Mouse (Mus musculus): ENCODE data around the gene Olfr457. TPM values are rescaled to one million over a fixed set of nuclear protein-coding genes. Genes with fewer than 3 reads are reported as not detected.
"Not testable (repeated sequence)": the region's sequence is repeated elsewhere in the genome, so short reads cannot be mapped to it uniquely, and the experiment has no call there.

The Olfr457 gene
- not detected for total RNA-seq (2021)

GRCm38 (mm10) chr6:42476235-42476634, at the start of gene Olfr457:
Olfr457 (minus strand) TSS chr6:42476335.
- intact Hi-C loops (cut with DNase I) = no loop called here

DNA sequence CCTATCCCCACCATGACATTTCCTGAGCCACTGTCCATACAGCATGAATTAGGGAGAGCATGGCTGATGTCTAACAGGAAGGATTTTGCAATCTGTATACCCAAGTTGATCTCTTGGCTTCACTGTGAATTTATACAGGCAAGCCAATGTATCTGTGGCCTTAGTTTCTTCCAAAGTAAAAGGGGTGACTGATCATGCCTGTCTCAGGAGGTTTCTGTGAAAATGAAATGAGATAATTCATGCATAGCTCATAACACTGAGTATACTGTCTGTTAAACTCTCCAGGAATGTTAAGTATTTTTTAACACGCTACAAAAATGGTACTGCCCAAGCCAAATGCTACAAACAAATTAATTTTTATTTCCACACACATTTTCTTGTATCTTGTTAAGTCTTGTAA, 37.3 kb upstream of the Olfr457 start:
- DNase-seq (ENCODE audit: low spot score in 2 of 2) = no peak
- intact Hi-C loops (cut with DNase I) = no loop called here

More at GRCm38 (mm10) chr6:42476235-42476634, at the start of gene Olfr457:
- DNase-seq (ENCODE audit: low spot score in 2 of 2) = no peak

DNA sequence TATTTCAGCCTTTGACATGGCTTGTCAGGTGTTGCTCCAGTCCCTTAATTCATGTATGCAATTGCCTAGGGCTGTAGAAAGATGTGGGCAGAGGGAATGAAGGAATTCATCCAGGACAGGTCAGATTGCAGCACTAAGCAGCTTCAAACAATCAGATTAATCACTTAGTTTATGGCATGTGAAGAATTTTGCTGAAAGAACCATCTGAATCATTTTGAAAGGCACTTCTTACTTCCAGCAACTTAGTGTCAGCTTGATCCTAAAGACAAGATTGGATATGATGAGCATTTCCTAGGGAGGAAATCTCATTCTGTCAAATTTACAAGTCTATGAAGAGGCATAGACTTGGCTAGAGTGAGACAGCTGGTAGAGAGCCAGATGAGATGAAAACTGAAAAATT, 33.2 kb upstream of the Olfr457 start:
- intact Hi-C loops (cut with DNase I) = no loop called here
- no peak for DNase-seq (ENCODE audit: low spot score in 2 of 2)

DNA sequence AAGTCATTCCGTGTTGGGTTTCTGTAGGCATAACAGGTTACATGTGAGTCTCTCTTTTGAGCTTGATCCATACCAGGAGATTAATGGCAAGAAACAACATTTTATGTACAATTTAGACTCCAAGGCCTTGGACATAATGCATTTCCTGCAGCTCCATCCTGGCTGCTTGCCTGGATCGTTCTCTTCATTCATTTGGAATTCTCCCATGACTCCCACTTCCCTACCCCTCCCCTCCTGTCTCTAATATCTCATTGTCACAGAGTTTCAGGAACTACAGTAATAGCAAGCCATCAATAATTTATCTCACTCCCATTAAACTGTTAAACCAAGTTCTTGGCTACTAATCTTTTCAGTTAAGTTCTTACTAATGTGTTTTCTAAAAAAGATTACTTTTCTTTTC, 27.3 kb upstream of the Olfr457 start:
- DNase-seq (ENCODE audit: low spot score in 2 of 2) = no peak
- intact Hi-C loops (cut with DNase I) = no loop called here

GRCm38 (mm10) chr6:42489731-42490130, 13.6 kb upstream of the Olfr457 start:
- intact Hi-C loops (cut with DNase I) = no loop called here
- DNase-seq (ENCODE audit: low spot score in 2 of 2) = no peak

DNA sequence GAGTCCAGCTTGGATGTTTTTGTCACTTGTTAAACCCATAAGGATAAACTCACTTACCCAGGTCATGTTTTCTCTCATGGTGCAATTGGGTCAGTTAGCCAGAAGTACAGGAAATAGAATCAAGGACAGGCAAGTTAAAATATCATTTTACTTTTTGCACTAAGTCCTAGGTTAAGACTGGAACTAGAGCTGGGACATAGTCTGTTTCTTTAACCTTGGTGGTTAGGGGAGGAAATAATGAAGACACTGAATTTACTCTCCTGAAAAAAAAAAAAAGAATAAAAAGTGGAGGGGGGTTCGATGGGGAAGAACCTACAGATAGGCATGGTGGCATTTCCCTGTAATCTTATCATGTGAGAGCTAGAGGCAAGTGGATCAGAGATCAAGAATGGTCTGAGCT, 11.0 kb upstream of the Olfr457 start, which contains the start of gene Olfr456:
Gene Olfr456 (minus strand): TSS at position 101 of the 400 bp plus-strand sequence.
- no peak for DNase-seq (ENCODE audit: low spot score in 2 of 2)
- intact Hi-C loops (cut with DNase I) = no loop called here

- intact Hi-C loops (cut with DNase I) = no loop called here
- DNase-seq (ENCODE audit: low spot score in 2 of 2) = no peak
These were observed 8.5 kb upstream of the Olfr457 start for GRCm38 (mm10) chr6:42484633-42485032.

DNA sequence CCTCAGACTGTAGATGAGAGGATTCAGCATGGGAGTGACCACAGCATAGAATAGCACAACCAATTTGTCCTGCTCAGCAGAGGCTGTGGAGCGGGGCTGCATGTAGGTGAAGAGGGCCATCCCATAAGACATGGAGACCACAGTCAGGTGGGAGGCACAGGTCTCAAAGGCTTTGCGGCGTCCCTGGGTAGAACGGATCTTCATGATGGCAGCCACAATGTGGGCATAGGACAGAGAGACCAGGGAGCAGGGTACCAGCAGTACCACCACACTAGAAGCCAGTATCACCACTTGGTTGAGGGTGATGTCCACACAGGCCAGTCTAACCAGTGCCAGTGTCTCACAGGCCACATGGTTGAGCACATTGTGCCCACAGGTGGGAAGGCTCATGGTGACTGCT, 4.8 kb downstream of the Olfr457 start:
- intact Hi-C loops (cut with DNase I) = not testable (repeated sequence)

DNA sequence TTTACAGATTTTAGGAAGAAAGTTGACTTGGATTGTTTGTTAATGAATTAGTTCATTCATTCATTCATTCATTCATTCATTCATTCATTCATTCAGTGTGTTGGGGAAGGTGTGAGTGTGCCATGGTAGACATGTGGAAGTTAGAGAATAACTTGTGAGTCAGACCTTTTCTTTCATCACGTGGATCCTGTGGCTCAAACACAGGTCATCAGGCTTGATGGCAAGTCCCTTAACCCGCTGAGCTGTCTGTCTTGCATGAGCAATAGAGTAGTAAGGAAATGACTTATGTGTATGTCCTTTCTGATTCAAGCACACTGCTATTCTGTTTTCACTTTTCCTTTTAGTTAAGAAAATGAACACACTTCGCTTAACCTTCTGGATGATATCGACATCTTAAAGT, 5.6 kb downstream of the Olfr457 start:
- DNase-seq (ENCODE audit: low spot score in 2 of 2) = no peak

More for the DNA sequence above, 4.8 kb downstream of the Olfr457 start:
- DNase-seq (ENCODE audit: low spot score in 2 of 2) = not testable (repeated sequence)

DNA sequence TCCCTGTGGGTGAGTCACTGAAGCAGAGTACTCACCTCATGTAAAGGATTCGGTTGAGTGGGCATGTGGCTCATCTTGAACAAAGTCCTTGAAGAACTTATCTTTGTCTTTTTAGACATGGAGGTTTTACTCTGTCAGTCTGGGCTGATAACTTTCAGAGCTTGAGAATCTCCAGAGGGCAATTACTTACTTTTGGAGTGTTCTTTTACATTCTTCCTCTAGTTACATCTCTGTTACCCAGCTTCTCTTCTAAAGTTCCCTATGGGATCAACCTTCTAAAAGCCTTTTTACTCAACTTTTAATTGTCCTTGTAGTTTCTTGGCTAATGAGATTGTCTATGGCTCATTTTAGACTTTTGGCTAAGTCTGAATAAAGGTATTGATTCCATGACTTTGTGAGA, 11.0 kb downstream of the Olfr457 start, which contains the start of gene Olfr458:
Gene Olfr458 (minus strand): TSS at position 101 of the 400 bp plus-strand sequence.
- no peak for DNase-seq (ENCODE audit: low spot score in 2 of 2)
- intact Hi-C loops (cut with DNase I) = no loop called here

More for the DNA sequence above, 5.6 kb downstream of the Olfr457 start:
- intact Hi-C loops (cut with DNase I) = no loop called here

DNA sequence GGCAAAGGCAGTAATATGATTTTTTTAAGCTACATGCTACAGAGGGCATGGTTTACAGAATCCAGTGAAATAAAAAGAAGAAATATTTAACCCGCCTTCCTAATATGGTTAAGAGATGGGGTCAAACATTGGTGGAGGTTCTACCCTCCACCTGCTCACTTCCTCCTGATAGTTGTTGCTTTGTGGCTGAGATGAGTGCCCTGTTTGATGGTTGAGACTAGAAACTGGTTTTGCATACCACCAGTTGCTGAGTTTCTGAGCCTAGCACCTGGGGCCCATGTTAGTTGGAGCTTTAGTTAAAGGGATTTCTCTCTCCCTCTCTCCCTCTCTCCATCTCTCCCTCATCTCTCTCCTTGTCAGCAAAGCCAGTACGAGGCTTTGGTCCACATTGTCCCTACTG, 28.8 kb downstream of the Olfr457 start:
- intact Hi-C loops (cut with DNase I) = no loop called here
- no peak for DNase-seq (ENCODE audit: low spot score in 2 of 2)

DNA sequence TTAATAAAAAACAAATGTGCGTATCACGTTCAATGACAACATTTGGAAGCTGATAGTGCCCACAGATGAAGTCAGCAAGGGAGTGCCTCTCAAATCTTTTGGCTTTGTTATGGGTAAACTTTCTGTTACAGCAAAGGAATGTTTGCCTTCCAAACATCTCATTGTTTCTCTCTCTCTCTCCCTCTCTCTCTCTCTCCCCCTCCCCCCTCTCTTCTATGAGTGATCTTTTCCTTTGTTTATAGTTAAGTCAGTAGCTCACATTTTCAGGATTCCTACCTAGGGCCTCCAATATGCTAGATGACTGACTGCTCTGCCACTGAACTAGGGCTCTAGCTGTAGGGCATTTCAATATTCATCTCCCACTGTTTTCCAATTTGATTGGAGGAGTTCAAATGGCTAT, 31.6 kb downstream of the Olfr457 start:
- intact Hi-C loops (cut with DNase I) = no loop called here
- DNase-seq (ENCODE audit: low spot score in 2 of 2) = no peak

DNA sequence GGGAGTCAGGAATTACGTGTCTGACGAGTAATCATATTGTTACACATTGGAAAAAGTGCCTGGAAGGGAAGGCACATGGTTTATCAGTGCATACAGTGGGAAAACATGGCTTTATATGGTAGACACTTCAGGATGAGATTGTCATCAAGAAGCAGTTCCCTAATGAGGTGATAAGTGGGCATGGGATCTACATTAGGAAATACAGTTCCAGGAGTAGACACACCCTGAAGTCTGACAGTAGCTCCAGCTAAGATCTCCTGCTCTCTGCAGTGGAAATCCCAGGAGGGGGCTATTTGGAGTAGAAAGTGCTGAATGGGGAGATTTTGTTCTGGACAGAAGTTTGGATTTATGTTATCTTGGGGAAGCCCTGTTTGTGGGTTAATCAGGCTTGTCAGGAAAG, 34.7 kb downstream of the Olfr457 start:
- no peak for DNase-seq (ENCODE audit: low spot score in 2 of 2)
- intact Hi-C loops (cut with DNase I) = no loop called here

DNA sequence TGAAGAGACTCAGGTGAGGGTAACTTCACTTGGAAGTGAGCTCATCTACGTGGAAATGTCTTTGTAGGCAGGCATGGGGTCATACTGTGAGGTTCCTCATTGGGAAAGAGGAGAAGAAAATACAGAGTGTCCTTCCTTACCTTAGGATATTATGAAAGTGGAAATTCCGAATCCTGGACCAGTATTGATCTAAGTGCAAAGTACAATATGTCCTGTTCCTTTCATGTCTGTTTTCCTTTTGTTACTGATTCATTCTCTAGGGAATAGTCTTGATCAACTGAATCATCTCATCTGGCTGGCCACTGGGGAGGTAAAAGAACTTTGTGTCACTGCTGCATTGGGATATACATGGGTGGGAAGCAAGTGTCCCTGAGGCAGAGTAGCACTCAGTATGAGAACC, 40.6 kb downstream of the Olfr457 start:
- no peak for DNase-seq (ENCODE audit: low spot score in 2 of 2)
- intact Hi-C loops (cut with DNase I) = no loop called here

DNA sequence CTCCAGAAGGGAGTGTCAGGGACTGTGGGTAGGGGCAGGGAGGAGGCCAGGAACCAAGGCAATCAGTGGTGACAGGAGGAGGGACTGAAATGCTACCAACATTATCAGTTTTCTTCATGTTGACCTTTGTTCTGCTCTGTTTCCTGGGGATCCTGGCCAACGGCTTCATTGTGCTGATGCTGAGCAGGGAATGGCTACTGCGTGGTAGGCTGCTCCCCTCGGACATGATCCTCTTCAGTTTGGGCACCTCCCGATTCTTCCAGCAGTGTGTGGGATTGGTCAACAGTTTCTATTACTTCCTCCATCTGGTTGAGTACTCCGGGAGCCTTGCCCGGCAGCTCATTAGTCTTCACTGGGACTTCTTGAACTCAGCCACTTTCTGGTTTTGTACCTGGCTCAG, 41.7 kb downstream of the Olfr457 start, which contains the start of gene Tas2r126:
Gene Tas2r126 (plus strand): TSS at position 90 of the 400 bp plus-strand sequence.
- no peak for DNase-seq (ENCODE audit: low spot score in 2 of 2)
- intact Hi-C loops (cut with DNase I) = no loop called here

- intact Hi-C loops (cut with DNase I) = no loop called here
- no peak for DNase-seq (ENCODE audit: low spot score in 2 of 2)
These were observed 42.6 kb downstream of the Olfr457 start for GRCm38 (mm10) chr6:42433554-42433953.

- intact Hi-C loops (cut with DNase I) = no loop called here
- DNase-seq (ENCODE audit: low spot score in 2 of 2) = no peak
These were observed 49.8 kb downstream of the Olfr457 start for GRCm38 (mm10) chr6:42426337-42426736.

GRCm38 (mm10) chr6:42424472-42424871, 51.7 kb downstream of the Olfr457 start:
- intact Hi-C loops (cut with DNase I) = no loop called here
- no peak for DNase-seq (ENCODE audit: low spot score in 2 of 2)

GRCm38 (mm10) chr6:42421439-42421838, 54.7 kb downstream of the Olfr457 start:
- no peak for DNase-seq (ENCODE audit: low spot score in 2 of 2)
- intact Hi-C loops (cut with DNase I) = no loop called here

- no peak for DNase-seq (ENCODE audit: low spot score in 2 of 2)
These were observed 56.7 kb downstream of the Olfr457 start for GRCm38 (mm10) chr6:42419443-42419842.

More at GRCm38 (mm10) chr6:42419443-42419842, 56.7 kb downstream of the Olfr457 start:
- intact Hi-C loops (cut with DNase I) = no loop called here
